Mouse (Mus musculus): ENCODE data around the gene Fmnl1. TPM values are rescaled to one million over a fixed set of nuclear protein-coding genes. Genes with fewer than 3 reads are reported as not detected.

The Fmnl1 gene
- total RNA-seq, 1 experiment from 2014 or later: 383 TPM

GRCm38 (mm10) chr11:103158621-103159478 lies 12.1 kb upstream of the Fmnl1 start:
- ATAC-seq (ENCODE audit: extremely low read depth, insufficient number of reproducible peaks, low FRiP score, poor library complexity, severe bottlenecking): peak; percentile 93

GRCm38 (mm10) chr11:103160738-103161137 lies 10.2 kb upstream of the Fmnl1 start:
- ATAC-seq (ENCODE audit: extremely low read depth, insufficient number of reproducible peaks, low FRiP score, poor library complexity, severe bottlenecking): no peak

- no peak for ATAC-seq (ENCODE audit: extremely low read depth, insufficient number of reproducible peaks, low FRiP score, poor library complexity, severe bottlenecking)
Measured at GRCm38 (mm10) chr11:103161449-103161848, 9.5 kb upstream of the Fmnl1 start.

- no peak for ATAC-seq (ENCODE audit: extremely low read depth, insufficient number of reproducible peaks, low FRiP score, poor library complexity, severe bottlenecking)
Measured at GRCm38 (mm10) chr11:103162132-103162531, 8.8 kb upstream of the Fmnl1 start.

- no peak for ATAC-seq (ENCODE audit: extremely low read depth, insufficient number of reproducible peaks, low FRiP score, poor library complexity, severe bottlenecking)
Measured at GRCm38 (mm10) chr11:103164391-103164790, 6.5 kb upstream of the Fmnl1 start.

GRCm38 (mm10) chr11:103168690-103169390 lies 2.1 kb upstream of the Fmnl1 start:
- peak; percentile 72 for ATAC-seq (ENCODE audit: extremely low read depth, insufficient number of reproducible peaks, low FRiP score, poor library complexity, severe bottlenecking)

GRCm38 (mm10) chr11:103169664-103170063 lies 1.2 kb upstream of the Fmnl1 start:
- ATAC-seq (ENCODE audit: extremely low read depth, insufficient number of reproducible peaks, low FRiP score, poor library complexity, severe bottlenecking): no peak

GRCm38 (mm10) chr11:103170111-103170493 lies 805 bp upstream of the Fmnl1 start:
- ATAC-seq (ENCODE audit: extremely low read depth, insufficient number of reproducible peaks, low FRiP score, poor library complexity, severe bottlenecking): no peak

GRCm38 (mm10) chr11:103171286-103171620 lies 346 bp downstream of the Fmnl1 start:
- ATAC-seq (ENCODE audit: extremely low read depth, insufficient number of reproducible peaks, low FRiP score, poor library complexity, severe bottlenecking): no peak

GRCm38 (mm10) chr11:103171703-103172391 lies 940 bp downstream of the Fmnl1 start:
- no peak for ATAC-seq (ENCODE audit: extremely low read depth, insufficient number of reproducible peaks, low FRiP score, poor library complexity, severe bottlenecking)

- ATAC-seq (ENCODE audit: extremely low read depth, insufficient number of reproducible peaks, low FRiP score, poor library complexity, severe bottlenecking): no peak
Measured at GRCm38 (mm10) chr11:103172392-103173040, 1.6 kb downstream of the Fmnl1 start.

- no peak for ATAC-seq (ENCODE audit: extremely low read depth, insufficient number of reproducible peaks, low FRiP score, poor library complexity, severe bottlenecking)
Measured at GRCm38 (mm10) chr11:103173041-103173770, 2.3 kb downstream of the Fmnl1 start.

- no peak for ATAC-seq (ENCODE audit: extremely low read depth, insufficient number of reproducible peaks, low FRiP score, poor library complexity, severe bottlenecking)
Measured at GRCm38 (mm10) chr11:103173771-103174344, 3.0 kb downstream of the Fmnl1 start.

GRCm38 (mm10) chr11:103174411-103174832 lies 3.5 kb downstream of the Fmnl1 start:
- ATAC-seq (ENCODE audit: extremely low read depth, insufficient number of reproducible peaks, low FRiP score, poor library complexity, severe bottlenecking): no peak

GRCm38 (mm10) chr11:103174891-103175391 lies 4.0 kb downstream of the Fmnl1 start:
- peak; percentile 74 for ATAC-seq (ENCODE audit: extremely low read depth, insufficient number of reproducible peaks, low FRiP score, poor library complexity, severe bottlenecking)

- no peak for ATAC-seq (ENCODE audit: extremely low read depth, insufficient number of reproducible peaks, low FRiP score, poor library complexity, severe bottlenecking)
Measured at GRCm38 (mm10) chr11:103175688-103176442, 5.0 kb downstream of the Fmnl1 start.

- no peak for ATAC-seq (ENCODE audit: extremely low read depth, insufficient number of reproducible peaks, low FRiP score, poor library complexity, severe bottlenecking)
Measured at GRCm38 (mm10) chr11:103176510-103176909, 5.6 kb downstream of the Fmnl1 start.

Measured in neutrophil, adult 5-6 weeks (primary cell).